Mouse (Mus musculus): Measurements from ENCODE around the gene Map6. TPM values are rescaled to one million over a fixed set of nuclear protein-coding genes. Genes with fewer than 3 reads are reported as not detected.
"Not testable (repeated sequence)": the region's sequence is repeated elsewhere in the genome, so short reads cannot be mapped to it uniquely, and the experiment has no call there.

Map6 gene
- polyA plus RNA-seq, 2 experiments = 0.01 TPM; not detected in 1

GRCm38 (mm10) chr7:99360803-99361414 lies 93.7 kb downstream of the Map6 start:
- H3K4me3 ChIP-seq (ENCODE audit: insufficient read depth in 1 of 2, low read depth in 2 of 2, low read length in 2 of 2) = no peak overlapping the region
- H3K9ac ChIP-seq (replicated peaks) = no peak overlapping the region
- WGBS (ENCODE audit: insufficient replicate concordance) = 43% methylated on average over 8 of the region's 8 CpGs
- no peak for ATAC-seq (ENCODE audit: insufficient read depth)
- H3K4me2 ChIP-seq (ENCODE audit: low read depth) = no peak overlapping the region
- H3K36me3 ChIP-seq (replicated peaks; ENCODE audit: control insufficient read depth, insufficient read depth, low read depth) = no peaks in the 10 kb centered on the region
- H3K27ac ChIP-seq = no peak overlapping the region
- no peaks in the 10 kb centered on the region for H3K9me3 ChIP-seq (ENCODE audit: control insufficient read depth, low read length)
- DNase-seq (ENCODE audit: low read depth in 3 of 3, low spot score in 3 of 3) = no peak
- no peak for TF ChIP-seq EP300 (IDR thresholded peaks at IDR 0.05; ENCODE audit: low read depth)
- TF ChIP-seq CTCF (IDR thresholded peaks at IDR 0.05; ENCODE audit: low read depth) = no peak
- peaks cover 0 to 7% of the 10 kb centered on the region in 2 experiments; a peak in 1 of 4 replicates for H3K4me1 ChIP-seq (replicated peaks; ENCODE audit: control insufficient read depth in 2 of 2, insufficient read depth in 2 of 2, low read length in 1 of 2)
- H3K27me3 ChIP-seq (ENCODE audit: control insufficient read depth, insufficient read depth, low read length) = no peaks in the 10 kb centered on the region

- H3K27me3 ChIP-seq (ENCODE audit: control insufficient read depth, insufficient read depth, low read length) = no peaks in the 10 kb centered on the region
- ATAC-seq (ENCODE audit: insufficient read depth) (no peak), DNase-seq (ENCODE audit: low read depth in 3 of 3, low spot score in 3 of 3) (no peak)
- 54% methylated on average over 2 of the region's 2 CpGs for WGBS (ENCODE audit: insufficient replicate concordance)
- no peak overlapping the region for H3K4me3 ChIP-seq (ENCODE audit: insufficient read depth in 1 of 2, low read depth in 2 of 2, low read length in 2 of 2)
- H3K9ac ChIP-seq (replicated peaks) = no peak overlapping the region
- H3K4me2 ChIP-seq (ENCODE audit: low read depth) = no peak overlapping the region
- H3K4me1 ChIP-seq (replicated peaks; ENCODE audit: control insufficient read depth in 2 of 2, insufficient read depth in 2 of 2, low read length in 1 of 2) = peaks cover 0 to 5% of the 10 kb centered on the region in 2 experiments; a peak in 1 of 4 replicates
- H3K36me3 ChIP-seq (replicated peaks; ENCODE audit: control insufficient read depth, insufficient read depth, low read depth) = no peaks in the 10 kb centered on the region
- H3K9me3 ChIP-seq (ENCODE audit: control insufficient read depth, low read length) = no peaks in the 10 kb centered on the region
- H3K27ac ChIP-seq = no peak overlapping the region
- TF ChIP-seq EP300 (IDR thresholded peaks at IDR 0.05; ENCODE audit: low read depth) (no peak), CTCF (IDR thresholded peaks at IDR 0.05; ENCODE audit: low read depth) (no peak)
Measured at GRCm38 (mm10) chr7:99362137-99362536, 94.9 kb downstream of the Map6 start.

- Histone ChIP-seq H3K4me1 (replicated peaks; ENCODE audit: control insufficient read depth in 2 of 2, insufficient read depth in 2 of 2, low read length in 1 of 2) (peaks cover 0 to 4% of the 10 kb centered on the region in 2 experiments; a peak in 1 of 4 replicates), H3K4me2 (ENCODE audit: low read depth) (no peak overlapping the region), H3K36me3 (replicated peaks; ENCODE audit: control insufficient read depth, insufficient read depth, low read depth) (no peaks in the 10 kb centered on the region), H3K27me3 (ENCODE audit: control insufficient read depth, insufficient read depth, low read length) (no peaks in the 10 kb centered on the region), H3K27ac (no peak overlapping the region), H3K9me3 (ENCODE audit: control insufficient read depth, low read length) (no peaks in the 10 kb centered on the region), H3K9ac (replicated peaks) (no peak overlapping the region), H3K4me3 (ENCODE audit: insufficient read depth in 1 of 2, low read depth in 2 of 2, low read length in 2 of 2) (no peak overlapping the region)
- DNase-seq (ENCODE audit: low read depth in 3 of 3, low spot score in 3 of 3) = peak in 1 of 3 experiments; percentile 17
- ATAC-seq (ENCODE audit: insufficient read depth) = no peak
- TF ChIP-seq EP300 (IDR thresholded peaks at IDR 0.05; ENCODE audit: low read depth) = no peak
- peak; percentile 80 for TF ChIP-seq CTCF (IDR thresholded peaks at IDR 0.05; ENCODE audit: low read depth)
- WGBS (ENCODE audit: insufficient replicate concordance) = 2% methylated on average over 5 of the region's 5 CpGs
Measured at GRCm38 (mm10) chr7:99365069-99365468, 97.8 kb downstream of the Map6 start.

GRCm38 (mm10) chr7:99366716-99367115 lies 99.5 kb downstream of the Map6 start:
- no peak overlapping the region for H3K27ac ChIP-seq
- TF ChIP-seq CTCF (IDR thresholded peaks at IDR 0.05; ENCODE audit: low read depth) (no peak), EP300 (IDR thresholded peaks at IDR 0.05; ENCODE audit: low read depth) (no peak)
- no peaks in the 10 kb centered on the region for H3K36me3 ChIP-seq (replicated peaks; ENCODE audit: control insufficient read depth, insufficient read depth, low read depth)
- H3K27me3 ChIP-seq (ENCODE audit: control insufficient read depth, insufficient read depth, low read length) = no peaks in the 10 kb centered on the region
- DNase-seq (ENCODE audit: low read depth in 3 of 3, low spot score in 3 of 3) (no peak), ATAC-seq (ENCODE audit: insufficient read depth) (no peak)
- H3K4me3 ChIP-seq (ENCODE audit: insufficient read depth in 1 of 2, low read depth in 2 of 2, low read length in 2 of 2) = no peak overlapping the region
- H3K9ac ChIP-seq (replicated peaks) = no peak overlapping the region
- no peak overlapping the region for H3K4me2 ChIP-seq (ENCODE audit: low read depth)
- 54% methylated on average over 6 of the region's 6 CpGs for WGBS (ENCODE audit: insufficient replicate concordance)
- no peaks in the 10 kb centered on the region for H3K9me3 ChIP-seq (ENCODE audit: control insufficient read depth, low read length)
- H3K4me1 ChIP-seq (replicated peaks; ENCODE audit: control insufficient read depth in 2 of 2, insufficient read depth in 2 of 2, low read length in 1 of 2) = no peaks in the 10 kb centered on the region

GRCm38 (mm10) chr7:99374325-99374724 lies 107.1 kb downstream of the Map6 start:
- WGBS (ENCODE audit: insufficient replicate concordance) = 61% methylated on average over 3 of the region's 3 CpGs
- not testable (repeated sequence) for DNase-seq (ENCODE audit: low read depth in 3 of 3, low spot score in 3 of 3); ATAC-seq (ENCODE audit: insufficient read depth)

More at GRCm38 (mm10) chr7:99374325-99374724, 107.1 kb downstream of the Map6 start:
- not testable (repeated sequence) for H3K36me3 ChIP-seq (replicated peaks; ENCODE audit: control insufficient read depth, insufficient read depth, low read depth); H3K9me3 ChIP-seq (ENCODE audit: control insufficient read depth, low read length); H3K4me1 ChIP-seq (replicated peaks; ENCODE audit: control insufficient read depth in 2 of 2, insufficient read depth in 2 of 2, low read length in 1 of 2); H3K9ac ChIP-seq (replicated peaks); H3K4me3 ChIP-seq (ENCODE audit: insufficient read depth in 1 of 2, low read depth in 2 of 2, low read length in 2 of 2); H3K27me3 ChIP-seq (ENCODE audit: control insufficient read depth, insufficient read depth, low read length); H3K4me2 ChIP-seq (ENCODE audit: low read depth); H3K27ac ChIP-seq

Measured in liver, embryonic 14.5 days (tissue).